Mouse (Mus musculus): Measurements from ENCODE around the gene Gab3.

- no peak for TF ChIP-seq CTCF (IDR thresholded peaks at IDR 0.05; ENCODE audit: low read depth, low read length)
- TF ChIP-seq POLR2A (IDR thresholded peaks at IDR 0.05; ENCODE audit: borderline replicate concordance, low read depth, low read length), result no peak
Measured at GRCm38 (mm10) chrX:75096163-75096770, 11.0 kb upstream of the Gab3 start.

Measured in bone marrow macrophage, adult 2 months (primary cell).